Mouse (Mus musculus) spleen, adult 2 months (tissue): ENCODE data around the gene Auts2.

ENCODE experiments used
- CTCF ChIP-seq: fragments of 200-500 bp; IDR thresholded peaks from 2 replicates; pipeline ENCODE4 v1.5.1; 2011; ENCODE audit warnings: mild to moderate bottlenecking, inconsistent platforms; ENCODE audit not compliant: insufficient read depth, insufficient read length, insufficient replicate concordance; ENCODE audit errors: extremely low read depth
- POLR2A ChIP-seq: fragments of 200-500 bp; IDR thresholded peaks from 2 replicates; pipeline ENCODE4 v1.6.1; 2011; ENCODE audit warnings: low read depth, low read length, inconsistent platforms

DNA sequence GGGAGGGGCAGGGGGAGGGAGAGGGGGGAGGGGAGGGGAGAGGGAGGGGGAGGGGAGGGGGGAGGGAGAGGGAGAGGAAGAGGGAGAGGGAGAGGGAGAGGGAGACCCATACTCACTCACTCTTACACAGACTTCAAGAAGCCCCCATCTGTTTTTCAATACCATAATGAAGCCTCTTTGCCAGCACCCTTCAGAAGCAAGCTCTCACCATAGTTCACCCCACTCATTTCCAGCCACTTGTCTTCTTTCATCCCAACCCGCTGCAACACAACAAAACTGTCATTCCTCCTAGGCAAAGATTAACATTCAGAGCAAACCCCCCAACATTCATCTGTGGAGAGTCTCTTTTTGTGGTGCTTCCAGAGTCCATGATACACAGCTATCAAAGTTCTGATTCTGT is 314.1 kb downstream of the Auts2 start:
- TF ChIP-seq CTCF (no peak), POLR2A (no peak)
